Mouse (Mus musculus) intestine, embryonic 15.5 days (tissue): ENCODE data around the gene Atl1. TPM values are rescaled to one million over a fixed set of nuclear protein-coding genes. Genes with fewer than 3 reads are reported as not detected.
A peak's percentile ranks its signal among the peaks of the same experiment; 100 is the strongest.

Source experiments
- ATAC-seq: fragments of 200-750 bp; cut with Nextera tagmentation; 2 replicates; pipeline ENCODE4 v1.8.0; 2017; ENCODE audit warnings: moderate TSS enrichment, moderate library complexity
- H3K27ac ChIP-seq: fragments of 300-500 bp; sonication (generic); 2 replicates; pipeline ENCODE4 v1.5.1; 2015; ENCODE audit warnings: mild to moderate bottlenecking, inconsistent platforms
- H3K27me3 ChIP-seq: fragments of 300-500 bp; sonication (generic); replicated peaks from 2 replicates; pipeline ENCODE4 v1.6.1; 2015; ENCODE audit warnings: inconsistent platforms
- H3K36me3 ChIP-seq: fragments of 300-500 bp; sonication (generic); 2 replicates; pipeline ENCODE4 v1.6.1; 2015; ENCODE audit warnings: inconsistent platforms
- H3K4me1 ChIP-seq: fragments of 300-500 bp; sonication (generic); replicated peaks from 2 replicates; pipeline ENCODE4 v1.6.1; 2015; ENCODE audit warnings: inconsistent platforms
- H3K4me2 ChIP-seq: fragments of 300-500 bp; sonication (generic); replicated peaks from 2 replicates; pipeline ENCODE4 v1.6.1; 2015; ENCODE audit warnings: mild to moderate bottlenecking, inconsistent platforms
- H3K4me3 ChIP-seq: fragments of 300-500 bp; sonication (generic); replicated peaks from 2 replicates; pipeline ENCODE4 v1.5.1; 2015; ENCODE audit warnings: inconsistent platforms
- H3K9ac ChIP-seq: fragments of 300-500 bp; sonication (generic); 2 replicates; pipeline ENCODE4 v1.6.1; 2015; ENCODE audit warnings: inconsistent platforms
- H3K9me3 ChIP-seq: fragments of 300-500 bp; sonication (generic); 2 replicates; pipeline ENCODE4 v1.6.1; 2016; ENCODE audit warnings: inconsistent platforms
- WGBS: fragments of 180-500 bp; shearing (Covaris S2); methylation state at CpG from one replicate; pipeline ENCODE4 v1.1.7; 2015; 5-methylcytosine and 5-hydroxymethylcytosine counted together
- polyA plus RNA-seq: library from polyadenylated mRNA; unstranded; fragments of >200 nt; fragmentation: Nextera tagmentation; extraction: Ambion mirVana; gene quantifications from 2 replicates; pipeline ENCODE4 v1.2.1, GENCODE M21; 2015

Atl1 gene
- polyA plus RNA-seq = 5.6 and 5.9 TPM in 2 replicates

- under 1% methylated on average over 118 of the region's 118 CpGs for WGBS
Observed at GRCm38 (mm10) chr12:69892371-69893251, at the start of gene Atl1, which contains the start of gene Map4k5. TSS of gene Atl1 (plus strand) at chr12:69892614. TSS of gene Map4k5 (minus strand) at chr12:69893200.

DNA sequence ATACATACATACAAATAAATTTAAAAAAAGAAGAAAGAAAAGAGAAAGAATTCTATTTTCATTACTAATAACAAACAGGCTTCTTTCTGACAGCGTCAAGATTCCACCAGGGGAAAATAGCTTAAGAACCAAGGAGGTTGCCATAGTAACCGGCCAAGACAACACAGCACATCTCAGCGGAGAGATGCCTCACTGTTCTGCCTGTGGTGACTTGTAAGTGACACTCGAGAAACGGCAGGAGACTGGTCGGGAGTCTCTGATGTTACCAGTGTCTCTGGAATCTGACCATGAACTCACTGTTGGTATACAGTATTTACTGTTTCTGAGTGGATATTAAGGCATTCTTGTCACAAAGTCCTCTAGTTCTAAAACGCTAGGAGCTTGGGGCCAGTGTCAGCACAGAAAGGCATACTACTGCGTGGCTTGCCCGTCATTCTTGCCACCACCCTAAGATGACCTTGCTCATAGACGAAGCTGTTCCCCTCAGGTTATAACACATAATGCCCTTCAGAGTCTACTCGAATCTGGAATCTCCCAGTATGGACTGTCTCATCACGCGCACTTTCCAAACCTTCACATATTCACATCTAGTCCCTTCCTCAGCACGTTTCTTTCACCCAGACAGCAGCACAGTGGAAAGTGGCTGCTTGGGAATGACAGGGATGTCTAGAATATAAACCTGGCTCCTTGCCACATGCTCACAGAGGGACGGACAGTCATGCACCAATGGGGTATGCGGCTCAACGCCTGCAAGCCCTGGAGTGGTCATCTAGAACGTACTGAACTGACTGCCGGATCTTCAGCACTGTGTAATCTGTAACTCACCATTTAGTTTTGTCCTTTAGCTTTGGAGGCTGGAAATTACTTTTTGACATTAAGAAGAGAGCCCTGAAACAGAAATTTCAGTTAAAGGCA is 48.6 kb upstream of the Atl1 start:
- Histone ChIP-seq H3K27me3 (no peaks in the 10 kb centered on the region), H3K9me3 (no peaks in the 10 kb centered on the region), H3K4me2 (no peak overlapping the region), H3K36me3 (peaks cover 7% of the 10 kb centered on the region; the same call in 1 of the 2 replicates), H3K4me3 (no peak overlapping the region), H3K9ac (no peak overlapping the region), H3K4me1 (no peaks in the 10 kb centered on the region), H3K27ac (no peak overlapping the region)
- 79% methylated on average over 19 of the region's 19 CpGs for WGBS
- no peak for ATAC-seq

More at GRCm38 (mm10) chr12:69892371-69893251, at the start of gene Atl1, which contains the start of gene Map4k5:
- ATAC-seq = peak; percentile 97
- peaks cover 18% of the 10 kb centered on the region for H3K4me1 ChIP-seq
- H3K9me3 ChIP-seq = no peaks in the 10 kb centered on the region
- H3K27me3 ChIP-seq = no peaks in the 10 kb centered on the region
- peak within 1 kb of the TSS; percentile 84 for H3K4me3 ChIP-seq
- H3K27ac ChIP-seq = peak within 1 kb of the TSS; percentile 96
- H3K9ac ChIP-seq = peak within 1 kb of the TSS; percentile 94
- no peaks in the 10 kb centered on the region for H3K36me3 ChIP-seq
- H3K4me2 ChIP-seq = peak within 1 kb of the TSS; percentile 69

- Histone ChIP-seq H3K27me3 (no peaks in the 10 kb centered on the region), H3K4me3 (no peak overlapping the region), H3K9me3 (no peaks in the 10 kb centered on the region), H3K9ac (no peak overlapping the region), H3K4me1 (no peaks in the 10 kb centered on the region), H3K27ac (no peak overlapping the region), H3K4me2 (no peak overlapping the region), H3K36me3 (peaks cover 7% of the 10 kb centered on the region; the same call in 1 of the 2 replicates)
- ATAC-seq = no peak
- 92% methylated on average over 9 of the region's 9 CpGs for WGBS
Observed at GRCm38 (mm10) chr12:69845722-69846121, 46.7 kb upstream of the Atl1 start.

- H3K4me2 ChIP-seq = no peak overlapping the region
- 89% methylated on average over 9 of the region's 9 CpGs for WGBS
- H3K36me3 ChIP-seq = peaks cover 7% of the 10 kb centered on the region; the same call in 1 of the 2 replicates
- H3K27ac ChIP-seq = no peak overlapping the region
- ATAC-seq = no peak
- no peaks in the 10 kb centered on the region for H3K4me1 ChIP-seq
- no peak overlapping the region for H3K4me3 ChIP-seq
- no peaks in the 10 kb centered on the region for H3K9me3 ChIP-seq
- H3K27me3 ChIP-seq = no peaks in the 10 kb centered on the region
- H3K9ac ChIP-seq = no peak overlapping the region
Observed at GRCm38 (mm10) chr12:69846499-69846898, 45.9 kb upstream of the Atl1 start.

DNA sequence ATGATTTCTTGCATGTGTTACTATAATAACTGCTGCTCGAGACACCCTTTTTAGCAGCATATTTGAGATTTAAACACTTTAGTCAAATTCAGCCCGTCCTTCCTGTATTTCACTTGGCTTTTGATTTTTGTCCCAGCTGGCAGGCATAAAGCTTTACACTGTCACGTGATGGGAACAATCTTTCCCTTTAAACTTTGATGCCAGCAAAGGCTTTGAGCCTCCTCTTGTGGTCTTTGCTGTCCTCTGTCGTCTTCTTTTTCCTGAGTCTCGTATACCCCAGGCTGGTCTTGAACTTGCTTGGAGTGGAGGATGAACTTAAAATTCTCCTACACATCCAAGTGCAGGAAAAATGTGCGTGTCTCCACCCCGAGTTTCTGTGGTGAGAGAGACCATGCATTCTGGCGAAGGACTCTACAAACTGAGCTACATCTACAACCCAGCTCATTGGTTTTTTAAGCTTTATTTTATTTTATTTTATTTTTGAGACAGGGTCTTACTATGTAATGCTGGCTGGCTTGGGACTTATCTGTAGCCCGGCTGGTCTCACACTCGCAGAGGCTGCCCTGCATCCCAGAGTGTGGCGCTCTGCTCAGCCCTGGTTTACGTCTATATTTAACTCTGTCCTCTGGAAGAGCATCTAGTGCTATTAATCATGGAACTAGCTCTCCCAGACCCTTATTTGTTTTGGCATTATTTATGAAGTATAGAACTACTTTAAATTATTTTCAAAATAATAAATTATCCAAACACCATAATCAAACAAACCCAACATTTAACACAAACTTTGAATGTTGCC is 44.1 kb upstream of the Atl1 start:
- H3K4me1 ChIP-seq = no peaks in the 10 kb centered on the region
- no peak overlapping the region for H3K9ac ChIP-seq
- H3K27me3 ChIP-seq = no peaks in the 10 kb centered on the region
- no peaks in the 10 kb centered on the region for H3K9me3 ChIP-seq
- WGBS = 82% methylated on average over 12 of the region's 12 CpGs
- no peak overlapping the region for H3K4me2 ChIP-seq
- H3K4me3 ChIP-seq = no peak overlapping the region
- peaks cover 9% of the 10 kb centered on the region for H3K36me3 ChIP-seq
- H3K27ac ChIP-seq = no peak overlapping the region
- no peak for ATAC-seq

DNA sequence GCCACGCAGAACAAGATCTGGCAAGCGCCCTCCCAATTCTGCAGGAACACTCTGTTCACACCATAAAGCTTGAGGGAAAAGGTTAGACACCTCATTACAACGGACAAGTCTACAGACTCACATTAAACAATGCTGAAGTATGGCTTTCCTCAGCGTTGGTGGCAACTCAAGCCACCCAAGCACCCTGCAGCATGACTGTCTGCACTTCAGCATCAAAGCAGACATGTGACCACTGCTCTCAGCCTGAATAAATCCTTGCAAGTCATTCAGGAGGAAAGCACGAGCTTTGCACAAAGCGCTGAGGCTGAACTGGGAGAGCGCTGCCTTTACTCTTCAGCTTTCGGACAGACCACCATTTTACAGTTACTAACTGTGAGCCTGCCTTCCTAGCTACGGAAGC is 40.1 kb upstream of the Atl1 start:
- H3K9ac ChIP-seq = no peak overlapping the region
- WGBS = 86% methylated on average over 9 of the region's 9 CpGs
- no peaks in the 10 kb centered on the region for H3K27me3 ChIP-seq
- no peak for ATAC-seq
- no peak overlapping the region for H3K4me2 ChIP-seq
- no peak overlapping the region for H3K4me3 ChIP-seq
- H3K27ac ChIP-seq = no peak overlapping the region
- no peaks in the 10 kb centered on the region for H3K4me1 ChIP-seq
- H3K9me3 ChIP-seq = no peaks in the 10 kb centered on the region
- H3K36me3 ChIP-seq = peaks cover 9% of the 10 kb centered on the region

GRCm38 (mm10) chr12:69853387-69853786 is 39.0 kb upstream of the Atl1 start:
- Histone ChIP-seq H3K27ac (no peak overlapping the region), H3K36me3 (peaks cover 9% of the 10 kb centered on the region), H3K4me2 (no peak overlapping the region), H3K9ac (no peak overlapping the region), H3K4me3 (no peak overlapping the region), H3K9me3 (no peaks in the 10 kb centered on the region), H3K27me3 (no peaks in the 10 kb centered on the region), H3K4me1 (no peaks in the 10 kb centered on the region)
- 83% methylated on average over 11 of the region's 11 CpGs for WGBS
- ATAC-seq = no peak

DNA sequence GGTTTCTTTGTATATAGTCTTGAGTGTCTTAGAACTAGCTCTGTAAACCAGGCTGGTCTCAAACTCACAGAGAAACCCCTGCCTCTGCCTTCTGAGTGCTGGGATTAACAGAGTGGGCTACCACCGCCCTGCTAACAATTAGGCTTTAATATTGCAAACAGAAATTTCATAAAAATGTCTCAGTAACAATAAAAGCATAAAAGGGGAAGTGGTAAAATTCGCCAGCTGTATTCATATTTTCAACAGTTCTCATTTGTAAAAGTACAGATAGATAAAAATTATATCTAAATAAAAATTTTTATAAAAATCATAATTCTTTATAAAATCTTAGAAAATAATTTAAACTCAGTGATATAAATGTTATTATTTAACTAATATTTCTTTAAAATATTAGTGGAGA is 38.5 kb upstream of the Atl1 start:
- 88% methylated on average over 2 of the region's 2 CpGs for WGBS
- Histone ChIP-seq H3K27ac (no peak overlapping the region), H3K9ac (no peak overlapping the region), H3K4me3 (no peak overlapping the region), H3K4me1 (no peaks in the 10 kb centered on the region), H3K9me3 (no peaks in the 10 kb centered on the region), H3K27me3 (no peaks in the 10 kb centered on the region), H3K36me3 (peaks cover 9% of the 10 kb centered on the region), H3K4me2 (no peak overlapping the region)
- ATAC-seq = no peak

DNA sequence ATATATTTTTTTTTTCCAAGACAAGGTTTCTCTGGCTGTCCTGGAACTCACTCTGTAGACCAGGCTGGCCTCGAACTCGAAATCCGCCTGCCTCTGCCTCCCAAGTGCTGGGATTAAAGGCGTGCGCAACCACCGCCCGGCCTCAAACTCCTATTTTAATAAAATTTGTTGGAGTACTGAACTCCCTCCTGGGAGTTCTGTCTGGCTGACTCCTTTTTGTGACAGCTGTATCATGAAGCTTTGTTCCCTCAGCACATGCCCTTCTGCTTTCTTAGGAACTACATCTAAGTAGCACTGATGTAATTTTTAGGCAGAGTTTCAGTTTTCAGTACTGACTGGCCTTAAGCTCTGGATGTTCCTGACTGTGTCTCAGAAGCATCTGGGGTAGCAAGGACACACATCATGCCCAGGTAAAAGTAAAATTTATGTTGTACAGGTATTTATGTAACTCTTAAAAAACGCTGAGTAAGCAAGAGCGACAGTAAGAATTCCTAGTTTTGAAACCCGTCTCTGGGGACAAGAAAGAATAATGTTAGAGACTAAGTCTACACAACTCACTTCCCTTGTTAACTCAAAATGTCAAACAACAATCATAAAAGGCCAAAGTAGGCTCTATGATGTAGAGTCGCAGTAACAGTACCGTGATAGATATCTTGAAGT is 36.6 kb upstream of the Atl1 start:
- Histone ChIP-seq H3K4me2 (no peak overlapping the region), H3K9me3 (no peaks in the 10 kb centered on the region), H3K27ac (no peak overlapping the region), H3K4me3 (no peak overlapping the region), H3K9ac (no peak overlapping the region), H3K27me3 (no peaks in the 10 kb centered on the region), H3K4me1 (no peaks in the 10 kb centered on the region), H3K36me3 (peaks cover 9% of the 10 kb centered on the region)
- 93% methylated on average over 12 of the region's 12 CpGs for WGBS
- no peak for ATAC-seq

DNA sequence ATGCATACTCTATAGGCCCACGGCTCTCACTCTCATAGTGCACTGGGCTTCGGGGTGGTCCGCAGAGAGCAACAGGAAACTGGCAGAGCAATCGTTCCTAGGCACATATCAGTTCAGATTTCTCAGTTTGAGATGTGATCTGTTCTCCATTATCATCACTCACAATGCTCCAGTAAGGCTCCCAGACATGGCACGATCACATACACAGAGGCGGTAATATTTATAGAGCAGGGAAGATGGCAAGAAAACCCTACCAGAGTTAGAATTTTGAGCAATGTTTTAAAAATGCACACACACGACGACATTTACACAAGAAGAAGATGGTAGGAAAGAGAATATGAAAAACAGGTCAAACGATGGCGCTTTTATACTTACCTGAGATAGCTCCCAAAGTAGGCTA is 36.0 kb upstream of the Atl1 start:
- Histone ChIP-seq H3K27ac (no peak overlapping the region), H3K27me3 (no peaks in the 10 kb centered on the region), H3K9ac (no peak overlapping the region), H3K4me2 (no peak overlapping the region), H3K4me3 (no peak overlapping the region), H3K9me3 (no peaks in the 10 kb centered on the region), H3K4me1 (no peaks in the 10 kb centered on the region), H3K36me3 (peaks cover 9% of the 10 kb centered on the region)
- 91% methylated on average over 10 of the region's 10 CpGs for WGBS
- ATAC-seq = no peak

- H3K9me3 ChIP-seq = no peaks in the 10 kb centered on the region
- H3K27me3 ChIP-seq = no peaks in the 10 kb centered on the region
- H3K9ac ChIP-seq = no peak overlapping the region
- 93% methylated on average over 2 of the region's 2 CpGs for WGBS
- no peaks in the 10 kb centered on the region for H3K4me1 ChIP-seq
- H3K4me2 ChIP-seq = no peak overlapping the region
- ATAC-seq = no peak
- H3K36me3 ChIP-seq = peaks cover 3% of the 10 kb centered on the region; the same call in 1 of the 2 replicates
- no peak overlapping the region for H3K27ac ChIP-seq
- no peak overlapping the region for H3K4me3 ChIP-seq
Observed at GRCm38 (mm10) chr12:69857597-69857996, 34.8 kb upstream of the Atl1 start.
